In genomic region chr9:57520375-57521055, GRCm38 (mm10) we compare ENCODE assay signal across 8 mouse cellular contexts. TPM values are rescaled to one million over a fixed set of nuclear protein-coding genes. Genes with fewer than 3 reads are reported as not detected.
DNase-seq lines count a peak whose midpoint lies in the region; ATAC-seq and TF ChIP-seq lines count a peak whose summit lies in the region.

No protein-coding gene starts in this region.

- H3K36me3 ChIP-seq in heart, adult 2 months (ENCODE audit: control insufficient read depth, insufficient read depth, low read length) = peaks cover 15% of the 10 kb centered on the region
- no peaks in the 10 kb centered on the region for H3K36me3 ChIP-seq in ES-Bruce4 (ENCODE audit: control insufficient read depth, insufficient read depth, low read length, poor library complexity, severe bottlenecking)
- H3K36me3 ChIP-seq in forebrain, embryonic 14.5 days (ENCODE audit: control insufficient read depth, insufficient read depth, low read length) = no peaks in the 10 kb centered on the region
- H3K36me3 ChIP-seq in liver, embryonic 13.5 days = no peaks in the 10 kb centered on the region

- H3K27me3 ChIP-seq in heart, adult 2 months (ENCODE audit: control insufficient read depth, insufficient read depth, low read length) = no peaks in the 10 kb centered on the region
- no peaks in the 10 kb centered on the region for H3K27me3 ChIP-seq in ES-Bruce4 (ENCODE audit: control insufficient read depth, insufficient read depth, low read length, poor library complexity, severe bottlenecking)
- no peaks in the 10 kb centered on the region for H3K27me3 ChIP-seq in forebrain, embryonic 14.5 days (replicated peaks; ENCODE audit: control insufficient read depth, insufficient read depth, low read length)
- no peaks in the 10 kb centered on the region for H3K27me3 ChIP-seq in liver, embryonic 13.5 days

- H3K4me1 ChIP-seq in heart, adult 2 months (ENCODE audit: control insufficient read depth, insufficient read depth, low read length) = peaks cover 7% of the 10 kb centered on the region
- H3K4me1 ChIP-seq in ES-Bruce4 (ENCODE audit: control insufficient read depth, insufficient read depth, low read length) = peaks cover 3% of the 10 kb centered on the region
- peaks cover 20% of the 10 kb centered on the region for H3K4me1 ChIP-seq in forebrain, embryonic 14.5 days (ENCODE audit: control insufficient read depth, insufficient read depth, low read length)
- peaks cover 43% of the 10 kb centered on the region for H3K4me1 ChIP-seq in liver, embryonic 13.5 days (replicated peaks)

- 30% methylated on average over 16 of the region's 16 CpGs for WGBS in heart, adult 2 months
- WGBS in forebrain, embryonic 14.5 days = 25% methylated on average over 16 of the region's 16 CpGs
- WGBS in liver, embryonic 13.5 days (ENCODE audit: insufficient replicate concordance) = 26% methylated on average over 16 of the region's 16 CpGs

- peak overlapping the region; percentile 76 for H3K9ac ChIP-seq in heart, adult 2 months (ENCODE audit: low read depth, low read length)
- H3K9ac ChIP-seq in ES-Bruce4 (ENCODE audit: low read depth, poor library complexity, severe bottlenecking) = peak overlapping the region; percentile 86
- peak overlapping the region; percentile 97 for H3K9ac ChIP-seq in forebrain, embryonic 14.5 days (ENCODE audit: low read length)
- H3K9ac ChIP-seq in liver, embryonic 13.5 days = peak overlapping the region; percentile 69

- no peak for DNase-seq in heart, adult 2 months
- no peak for DNase-seq in heart, postnatal 14 days
- peak; percentile 23 for DNase-seq in forebrain, embryonic 14.5 days (ENCODE audit: low spot score)
- DNase-seq in liver, embryonic 13.5 days = no peak
- DNase-seq in thymus, postnatal 14 days = no peak
- DNase-seq in B cell, adult 2 months = no peak

- peak overlapping the region; percentile 92 for H3K4me3 ChIP-seq in heart, adult 2 months
- H3K4me3 ChIP-seq in ES-Bruce4 (ENCODE audit: low read depth, low read length) = peak overlapping the region; percentile 94
- peak overlapping the region; percentile 97 for H3K4me3 ChIP-seq in forebrain, embryonic 14.5 days (ENCODE audit: low read depth, low read length)
- H3K4me3 ChIP-seq in liver, embryonic 13.5 days (replicated peaks) = peak overlapping the region; percentile 93

- TF ChIP-seq EP300 in heart, adult 2 months (IDR thresholded peaks at IDR 0.05; ENCODE audit: insufficient read depth, low read depth, low read length) = no peak
- no peak for TF ChIP-seq EP300 in ES-Bruce4 (IDR thresholded peaks at IDR 0.05; ENCODE audit: insufficient read depth, low read depth, low read length)

- peaks cover 3% of the 10 kb centered on the region for H3K79me2 ChIP-seq in heart, adult 2 months (replicated peaks; ENCODE audit: control insufficient read depth, insufficient read depth, low read length)

- 0 out of 2 replicates have a peak, but pooled peaks have one; percentile 11 for TF ChIP-seq CTCF in heart, adult 2 months (IDR thresholded peaks at IDR 0.05)
- no peak for TF ChIP-seq CTCF in ES-Bruce4 (IDR thresholded peaks at IDR 0.05; ENCODE audit: low read depth, low read length)

- intact Hi-C loops in heart, adult 2 months (cut with DNase I) = loop anchor here (5.0 to 10.0 kb wide), 3 partner anchors 137 to 586 kb away; partner anchors contain the start of gene Imp3
- intact Hi-C loops in heart, postnatal 14 days (cut with DNase I) = no loop called here

- peak; percentile 48; the same call in 1 of the 2 replicates for ATAC-seq in forebrain, embryonic 14.5 days
- peak; percentile 10 for ATAC-seq in liver, embryonic 13.5 days (ENCODE audit: low read depth)
- no peak for ATAC-seq in cerebellum, adult (ENCODE audit: insufficient number of reproducible peaks, low FRiP score, low TSS enrichment)

- TF ChIP-seq POLR2A in heart, adult 2 months (IDR thresholded peaks at IDR 0.05; ENCODE audit: insufficient read depth, low read depth, low read length) = no peak
- TF ChIP-seq POLR2A in ES-Bruce4 (IDR thresholded peaks at IDR 0.05; ENCODE audit: insufficient read depth, low read length) = no peak

- H3K9me3 ChIP-seq in ES-Bruce4 (replicated peaks; ENCODE audit: control insufficient read depth, insufficient read depth, low read length, poor library complexity, severe bottlenecking) = no peaks in the 10 kb centered on the region
- no peaks in the 10 kb centered on the region for H3K9me3 ChIP-seq in forebrain, embryonic 14.5 days (replicated peaks; ENCODE audit: control insufficient read depth, low read length)
- no peaks in the 10 kb centered on the region for H3K9me3 ChIP-seq in liver, embryonic 13.5 days (replicated peaks)

- H3K27ac ChIP-seq in heart, adult 2 months = peak overlapping the region; percentile 99
- peak overlapping the region; percentile 59; the same call in 1 of the 2 replicates for H3K27ac ChIP-seq in ES-Bruce4 (ENCODE audit: insufficient read depth, low read length)
- H3K27ac ChIP-seq in forebrain, embryonic 14.5 days (ENCODE audit: low read depth, low read length) = peak overlapping the region; percentile 86; the same call in 1 of the 2 replicates
- H3K27ac ChIP-seq in liver, embryonic 13.5 days = peak overlapping the region; percentile 64

- H3K4me2 ChIP-seq in forebrain, embryonic 14.5 days (ENCODE audit: low read length) = peak overlapping the region; percentile 81
- H3K4me2 ChIP-seq in liver, embryonic 13.5 days = peak overlapping the region; percentile 82

RNA-seq across cellular contexts. Expression of gene Cox5a, which starts 0.6 kb away (rescaled TPM):
- 1,000 to 10,000 TPM; 2,350 to 2,717 TPM for total RNA-seq in heart, adult 2 months (2021)
- 1,522 and 1,780 TPM in 2 replicates for polyA plus RNA-seq in heart, adult 2 months (2012; rRNA removed)
- 1,000 to 10,000 TPM; 2,287 to 2,318 TPM for total RNA-seq in heart, postnatal 14 days (2021)
- polyA plus RNA-seq in ES-Bruce4 (2011; ENCODE audit: insufficient read depth, insufficient read length, low read depth, missing spikeins) = 490 and 512 TPM in 2 replicates
- polyA plus RNA-seq in forebrain, embryonic 14.5 days (2014; fragmentation: Nextera tagmentation; extraction: Ambion mirVana) = 791 and 827 TPM in 2 replicates
- 412 and 430 TPM in 2 replicates for polyA plus RNA-seq in liver, embryonic 13.5 days (2015; fragmentation: Nextera tagmentation; extraction: Ambion mirVana)

RNA-seq across cellular contexts. Expression of gene Rpp25, which starts 16.7 kb away (rescaled TPM):
- 1 to 10 TPM; 1.6 TPM for total RNA-seq in heart, adult 2 months (2021)
- polyA plus RNA-seq in heart, adult 2 months (2012; rRNA removed) = 2.1 TPM in 2 replicates
- 1 to 10 TPM; 1.5 to 1.8 TPM for total RNA-seq in heart, postnatal 14 days (2021)
- 14.3 and 17.6 TPM in 2 replicates for polyA plus RNA-seq in ES-Bruce4 (2011; ENCODE audit: insufficient read depth, insufficient read length, low read depth, missing spikeins)
- 18.5 and 20.4 TPM in 2 replicates for polyA plus RNA-seq in forebrain, embryonic 14.5 days (2014; fragmentation: Nextera tagmentation; extraction: Ambion mirVana)
- 0.59 and 0.77 TPM in 2 replicates for polyA plus RNA-seq in liver, embryonic 13.5 days (2015; fragmentation: Nextera tagmentation; extraction: Ambion mirVana)

RNA-seq across cellular contexts. Expression of gene Fam219b, which starts 16.8 kb away (rescaled TPM):
- 1 to 10 TPM; 8.1 to 8.3 TPM for total RNA-seq in heart, adult 2 months (2021)
- 3.1 and 4.7 TPM in 2 replicates for polyA plus RNA-seq in heart, adult 2 months (2012; rRNA removed)
- total RNA-seq in heart, postnatal 14 days (2021) = 1 to 10 TPM; 5.0 to 5.9 TPM
- 9.0 and 11.8 TPM in 2 replicates for polyA plus RNA-seq in ES-Bruce4 (2011; ENCODE audit: insufficient read depth, insufficient read length, low read depth, missing spikeins)
- 20.4 and 23.6 TPM in 2 replicates for polyA plus RNA-seq in forebrain, embryonic 14.5 days (2014; fragmentation: Nextera tagmentation; extraction: Ambion mirVana)
- polyA plus RNA-seq in liver, embryonic 13.5 days (2015; fragmentation: Nextera tagmentation; extraction: Ambion mirVana) = 7.6 and 8.2 TPM in 2 replicates

RNA-seq across cellular contexts. Expression of gene Mpi, which starts 32.0 kb away (rescaled TPM):
- total RNA-seq in heart, adult 2 months (2021) = 100 to 1,000 TPM; 119 to 132 TPM
- polyA plus RNA-seq in heart, adult 2 months (2012; rRNA removed) = 146 and 266 TPM in 2 replicates
- 100 to 1,000 TPM; 162 to 176 TPM for total RNA-seq in heart, postnatal 14 days (2021)
- polyA plus RNA-seq in ES-Bruce4 (2011; ENCODE audit: insufficient read depth, insufficient read length, low read depth, missing spikeins) = 39.1 TPM in 2 replicates
- polyA plus RNA-seq in forebrain, embryonic 14.5 days (2014; fragmentation: Nextera tagmentation; extraction: Ambion mirVana) = 46.1 and 47.5 TPM in 2 replicates
- polyA plus RNA-seq in liver, embryonic 13.5 days (2015; fragmentation: Nextera tagmentation; extraction: Ambion mirVana) = 12.3 and 13.2 TPM in 2 replicates

RNA-seq across cellular contexts. Expression of gene Scamp2, which starts 40.2 kb away (rescaled TPM):
- 10 to 100 TPM; 25.7 to 26.7 TPM for total RNA-seq in heart, adult 2 months (2021)
- polyA plus RNA-seq in heart, adult 2 months (2012; rRNA removed) = 43.9 and 54.8 TPM in 2 replicates
- 10 to 100 TPM; 28.0 to 32.7 TPM for total RNA-seq in heart, postnatal 14 days (2021)
- 26.6 and 31.0 TPM in 2 replicates for polyA plus RNA-seq in ES-Bruce4 (2011; ENCODE audit: insufficient read depth, insufficient read length, low read depth, missing spikeins)
- 55.5 and 56.4 TPM in 2 replicates for polyA plus RNA-seq in forebrain, embryonic 14.5 days (2014; fragmentation: Nextera tagmentation; extraction: Ambion mirVana)
- 26.9 and 27.6 TPM in 2 replicates for polyA plus RNA-seq in liver, embryonic 13.5 days (2015; fragmentation: Nextera tagmentation; extraction: Ambion mirVana)
